Mouse (Mus musculus) gastrocnemius, postnatal 10 days (tissue): ENCODE data around the gene Zfp26. TPM values are rescaled to one million over a fixed set of nuclear protein-coding genes. Genes with fewer than 3 reads are reported as not detected.

Source experiments
- DNase-seq: peaks from one replicate; pipeline ENCODE4 v3.0.0; 2021; ENCODE audit warnings: mixed read lengths
- long read RNA-seq, 2 experiments: library from polyadenylated mRNA; stranded (forward); transcript quantifications; one replicate each; pipeline ENCODE4 v2.0.0; 2021
- total RNA-seq, 2 experiments: library from RNA; stranded (reverse); gene quantifications; 2 replicates each; pipeline ENCODE4 v1.2.3; 2021

The Zfp26 gene
- 10 to 100 TPM; 12.0 to 14.7 TPM for total RNA-seq
- long read RNA-seq, experiment 1, full-length matches to known transcripts, result 2 of 9 reads
- long read RNA-seq, experiment 1, partial matches to known transcripts, result 2 of 9 reads
- long read RNA-seq, experiment 1, other reads (novel, unspliced or antisense), result 5 of 9 reads
- long read RNA-seq, experiment 2, full-length matches to known transcripts, result 1 of 4 reads
- long read RNA-seq, experiment 2, partial matches to known transcripts, result 0 of 4 reads
- long read RNA-seq, experiment 2, other reads (novel, unspliced or antisense), result 3 of 4 reads

DNA sequence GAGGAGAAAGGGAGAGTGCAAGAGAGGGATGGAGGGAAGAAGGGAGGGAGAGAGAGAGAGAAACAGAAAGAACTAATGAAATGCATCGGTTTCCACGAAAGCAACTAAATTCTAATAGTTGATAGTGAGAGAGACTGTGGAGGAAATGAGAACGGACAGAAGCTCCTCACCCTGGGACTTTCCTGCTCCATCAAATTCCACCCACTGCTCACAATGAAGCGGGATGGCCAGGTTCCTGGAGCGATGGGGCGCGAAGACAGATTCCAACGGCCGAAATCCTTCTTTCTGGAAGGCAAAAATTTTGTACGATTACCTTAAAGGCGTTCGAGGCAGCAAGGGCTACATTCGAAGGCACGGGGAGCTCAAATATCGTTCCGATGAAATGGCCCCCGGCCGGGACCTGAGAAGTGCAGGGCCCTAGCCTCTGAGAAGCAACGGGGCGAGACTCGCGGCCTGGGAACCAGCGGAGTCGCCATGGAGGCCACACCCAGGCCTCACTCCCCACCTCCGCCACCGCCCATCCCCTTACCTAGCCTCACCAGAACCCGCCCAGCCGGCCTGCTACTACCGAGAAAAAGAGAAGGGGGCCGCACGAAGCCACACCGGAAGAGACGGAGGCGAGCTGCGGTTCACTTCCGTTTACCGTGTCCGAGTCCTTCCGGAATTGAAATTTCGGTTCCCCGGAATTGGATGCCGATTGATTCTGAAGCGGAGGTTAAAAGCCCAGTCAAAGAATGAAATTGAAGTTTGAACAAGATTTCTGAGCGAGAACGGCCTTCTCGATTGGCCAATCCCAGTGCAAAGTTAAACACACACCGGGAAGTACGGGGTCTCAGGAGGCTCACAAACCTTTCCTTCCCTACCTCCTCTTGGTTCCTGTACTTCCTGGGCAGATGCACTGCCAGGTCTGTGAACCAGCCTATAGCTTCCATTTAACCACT lies at the start of gene Zfp26:
Zfp26 (minus strand) TSS at position 786 of the 941 bp plus-strand sequence.
- DNase-seq, result peak; percentile 65

DNA sequence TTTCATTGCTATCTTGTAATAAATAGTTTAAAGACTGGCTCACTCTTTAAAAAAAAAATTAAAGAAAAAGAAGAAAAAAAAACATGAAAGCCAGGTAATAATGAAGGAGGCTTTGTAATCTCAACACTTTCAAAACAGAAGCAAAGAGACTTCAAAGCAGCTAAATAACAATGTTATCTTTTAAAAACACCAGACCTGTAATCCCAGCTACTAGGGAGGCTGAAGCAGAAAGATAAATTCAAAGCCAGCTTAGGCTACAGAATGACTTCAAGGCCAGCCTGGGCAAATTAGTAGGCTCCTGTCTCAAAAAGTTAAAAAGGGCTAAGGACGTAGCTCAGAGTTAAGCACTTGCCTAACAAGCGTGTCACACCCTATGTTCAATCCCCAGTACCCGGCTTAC lies 49.7 kb upstream of the Zfp26 start:
- DNase-seq, result no peak

- no peak for DNase-seq
These were observed 44.8 kb upstream of the Zfp26 start for GRCm38 (mm10) chr9:20504801-20505200.

DNA sequence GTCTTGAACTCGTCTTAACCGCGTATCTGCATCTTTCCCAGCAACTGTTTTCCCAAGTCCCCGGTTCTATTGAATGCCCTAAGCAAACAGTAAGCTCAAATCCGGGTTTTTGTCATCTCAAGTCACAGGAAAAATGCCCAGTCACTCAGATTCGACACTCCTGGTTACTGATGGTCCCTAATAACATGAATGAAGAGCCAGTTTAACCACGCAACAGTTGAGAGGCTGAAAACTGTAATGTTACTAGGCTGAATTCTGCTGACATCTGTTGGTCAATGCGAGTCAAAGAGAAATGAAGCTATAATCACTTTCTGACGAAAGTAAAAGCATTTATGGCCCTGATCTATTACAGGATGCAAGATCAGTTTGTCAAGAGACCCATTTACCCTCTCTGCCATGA lies 33.3 kb upstream of the Zfp26 start:
- no peak for DNase-seq

DNA sequence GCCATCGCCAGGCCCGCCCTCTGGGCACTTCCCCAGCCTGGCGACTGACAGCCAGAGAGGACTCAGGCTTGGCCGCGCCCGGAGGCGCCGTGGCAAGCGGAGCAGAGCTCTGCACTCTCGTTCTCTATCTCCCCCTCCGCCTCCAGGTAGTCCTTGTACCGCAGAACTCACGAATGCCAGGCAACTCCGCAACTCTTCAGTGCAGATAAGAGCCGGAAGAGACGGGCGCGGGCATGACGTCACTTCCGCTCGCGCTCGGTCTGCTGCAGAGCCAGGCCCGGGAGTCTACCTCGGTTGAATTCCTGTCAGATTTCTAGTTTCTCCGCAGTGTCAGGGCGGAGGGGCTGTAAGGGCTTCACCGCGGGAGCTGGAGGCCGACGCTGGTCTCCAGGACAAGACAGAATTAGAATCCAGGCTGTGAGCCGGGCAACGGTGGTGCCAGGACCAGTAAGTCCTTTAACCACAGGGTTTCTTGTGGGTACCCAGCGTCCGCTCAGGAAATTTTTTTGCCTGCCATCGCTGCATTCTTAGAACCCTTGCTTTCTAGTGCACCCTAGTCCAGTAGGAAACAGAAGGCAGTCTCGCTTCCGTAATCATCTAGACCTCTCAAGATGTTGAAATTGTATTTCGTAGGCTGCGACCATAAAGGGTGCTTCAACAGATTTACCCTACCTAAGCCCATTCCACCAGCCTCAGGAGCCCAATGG lies 32.7 kb upstream of the Zfp26 start, which contains the start of gene Zfp426:
Zfp426 (minus strand) TSS at position 220 of the 707 bp plus-strand sequence.
- DNase-seq, result peak; percentile 80

- DNase-seq, result no peak
These were observed 32.0 kb upstream of the Zfp26 start for GRCm38 (mm10) chr9:20491858-20492526.

DNA sequence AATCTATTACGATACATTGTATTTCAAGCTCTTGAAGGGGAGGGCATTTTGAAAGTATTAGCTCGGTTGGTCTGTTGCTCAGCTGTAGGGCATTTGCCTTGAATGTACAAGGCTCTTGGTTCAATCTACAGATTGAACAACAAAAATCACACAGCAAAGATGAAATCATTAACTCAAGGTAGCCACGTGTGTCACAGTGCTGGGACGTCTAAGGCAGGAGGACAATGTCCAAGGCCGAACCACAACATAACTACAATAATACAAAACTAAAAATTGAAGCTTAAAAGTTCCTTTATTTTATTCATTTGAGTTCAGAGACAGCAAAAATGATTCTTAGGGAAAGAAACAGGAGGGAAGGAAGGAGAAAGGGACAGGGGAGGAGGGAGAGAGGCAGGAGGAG lies 29.6 kb upstream of the Zfp26 start:
- no peak for DNase-seq

GRCm38 (mm10) chr9:20479396-20479795 lies 19.4 kb upstream of the Zfp26 start:
- DNase-seq, result no peak

- DNase-seq, result no peak
These were observed 16.7 kb upstream of the Zfp26 start for GRCm38 (mm10) chr9:20476632-20477031.

- peak; percentile 54 for DNase-seq
These were observed 6.9 kb upstream of the Zfp26 start for GRCm38 (mm10) chr9:20466761-20467442.

- no peak for DNase-seq
These were observed 6.3 kb downstream of the Zfp26 start for GRCm38 (mm10) chr9:20453647-20454046.

DNA sequence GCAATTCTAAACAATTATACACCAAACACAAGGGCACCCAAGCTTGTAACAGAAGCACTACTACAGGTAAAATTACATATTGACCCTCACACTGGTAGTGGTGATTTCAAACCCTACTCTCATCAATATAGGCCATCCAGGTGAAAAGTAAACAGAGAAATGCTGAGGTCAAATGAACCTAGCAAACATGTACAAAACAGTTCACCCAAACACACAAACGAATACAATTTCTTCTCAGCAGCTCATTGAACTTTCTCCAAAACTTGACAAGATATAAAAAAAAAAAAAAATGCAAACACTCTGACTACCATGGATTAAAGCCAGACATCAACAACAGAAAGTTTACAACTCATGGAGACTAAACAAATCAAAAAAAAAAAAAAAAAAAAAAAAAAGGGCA lies 8.5 kb downstream of the Zfp26 start:
- DNase-seq, result no peak

GRCm38 (mm10) chr9:20443183-20443783 lies 16.7 kb downstream of the Zfp26 start:
- DNase-seq, result no peak

GRCm38 (mm10) chr9:20430004-20430403 lies 30.0 kb downstream of the Zfp26 start:
- no peak for DNase-seq

DNA sequence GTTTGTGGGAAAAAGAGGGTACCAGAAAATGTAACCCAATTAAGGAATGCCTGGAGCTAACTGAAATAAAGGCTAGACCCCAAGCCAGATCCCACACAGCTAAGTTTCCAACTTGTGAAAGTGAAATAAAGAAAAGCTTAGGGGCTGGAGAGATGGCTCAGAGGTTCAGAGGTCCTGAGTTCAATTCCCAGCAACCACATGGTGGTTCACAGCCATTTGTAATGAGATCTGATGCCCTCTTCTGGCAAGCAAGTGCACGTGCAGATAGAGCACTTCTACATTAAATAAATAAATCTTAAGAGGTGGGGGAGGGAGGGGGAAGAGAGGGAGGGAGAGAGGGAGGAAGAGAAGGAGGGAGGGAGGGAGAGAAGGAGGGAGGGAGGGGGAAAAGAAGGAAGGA lies 48.5 kb downstream of the Zfp26 start:
- no peak for DNase-seq

GRCm38 (mm10) chr9:20409319-20409718 lies 50.6 kb downstream of the Zfp26 start:
- DNase-seq, result no peak

DNA sequence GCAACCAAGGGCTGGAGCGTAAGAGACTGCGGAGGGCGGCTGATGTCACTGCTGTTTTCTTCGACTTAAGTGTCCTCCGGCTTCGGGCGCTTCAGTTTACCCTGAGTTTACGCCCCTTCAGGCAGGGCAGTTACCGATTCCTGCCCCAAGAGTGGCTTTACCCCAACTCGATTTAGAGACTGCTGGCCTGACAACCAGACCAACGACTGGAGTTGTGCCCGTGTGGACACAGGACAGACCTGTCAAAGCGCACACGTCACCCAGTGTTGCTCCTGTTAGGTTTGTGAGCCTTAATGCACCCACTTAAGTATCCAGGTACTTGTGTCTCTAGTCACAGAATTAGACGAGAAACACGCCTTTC lies 74.6 kb downstream of the Zfp26 start:
- DNase-seq, result no peak

DNA sequence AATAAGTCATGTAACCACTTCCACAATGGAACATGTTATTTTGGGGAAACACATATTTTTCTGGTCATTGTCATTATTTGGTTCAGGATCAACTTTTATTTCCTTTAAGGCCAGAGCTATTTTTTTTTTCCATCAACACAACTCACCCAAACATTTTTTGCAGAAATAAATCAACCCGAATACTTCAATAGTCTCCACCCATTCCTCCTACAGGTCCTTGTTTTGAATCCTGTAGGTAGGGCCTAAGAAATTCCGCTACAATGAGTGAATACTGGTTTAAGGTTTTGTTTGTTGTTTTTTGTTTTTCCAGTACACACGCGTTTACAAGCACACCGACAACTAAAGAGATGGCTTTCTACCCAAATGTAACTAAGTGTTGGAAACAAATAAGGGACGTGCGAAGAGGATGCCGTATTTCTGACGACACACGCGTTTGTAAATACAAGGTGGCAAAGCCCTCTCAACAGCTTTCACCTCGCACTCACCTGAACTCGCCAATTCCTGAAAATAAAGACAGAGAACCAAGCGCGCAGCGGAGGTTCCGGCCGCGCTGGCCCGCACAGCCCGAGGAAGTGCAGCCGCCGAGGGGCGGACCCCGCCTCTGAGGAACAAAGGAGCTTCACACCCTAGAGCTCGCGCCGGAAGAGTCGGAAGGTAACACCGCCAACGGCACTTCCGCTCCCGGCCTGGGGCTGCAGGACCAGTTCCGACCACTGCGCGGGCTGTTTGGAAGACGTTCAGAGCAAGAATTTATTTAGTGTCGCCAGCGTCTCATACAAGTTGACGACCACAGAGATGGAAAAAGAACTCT lies 75.2 kb downstream of the Zfp26 start, which contains the start of gene Zfp560:
Zfp560 (minus strand) TSS at position 646 of the 811 bp plus-strand sequence.
- DNase-seq, result peak; percentile 89

DNA sequence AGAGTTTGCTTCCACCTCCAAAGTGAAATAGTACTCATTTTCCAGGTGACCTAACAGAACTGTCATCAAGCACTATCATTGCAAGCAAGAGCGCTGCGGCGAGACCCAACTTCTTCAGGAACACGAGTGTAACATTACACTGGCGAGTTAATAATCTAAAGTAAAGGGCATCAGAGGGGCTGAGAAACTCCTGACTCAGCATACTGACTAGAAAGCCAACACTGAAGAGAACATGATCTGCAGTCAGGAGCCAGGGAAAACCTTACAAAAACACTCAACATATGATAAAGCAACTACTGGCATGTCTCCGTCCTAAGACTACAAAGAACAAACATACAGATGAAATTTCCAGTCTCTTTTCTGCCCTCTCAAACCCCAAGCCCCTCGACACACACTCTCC lies 76.3 kb downstream of the Zfp26 start:
- DNase-seq, result no peak
